Mouse (Mus musculus) liver, embryonic 14.5 days (tissue): ENCODE results near the gene Casc3.

ENCODE experiments used
- CTCF ChIP-seq: IDR thresholded peaks from 2 replicates; pipeline ENCODE4 v1.5.1; 2016; ENCODE audit warnings: antibody characterized with exemption, low read depth, control low read depth
- EP300 ChIP-seq: IDR thresholded peaks from 2 replicates; pipeline ENCODE4 v1.6.1; 2016; ENCODE audit warnings: antibody characterized with exemption, low read depth

- TF ChIP-seq CTCF (no peak), EP300 (no peak)
Observed at GRCm38 (mm10) chr11:98829875-98830274, 25.2 kb downstream of the Casc3 start.
